Mouse (Mus musculus): ENCODE results near the gene Esr1.

GRCm38 (mm10) chr10:5041254-5041653 lies 429.9 kb downstream of the Esr1 start:
- TF ChIP-seq MAX (IDR thresholded peaks at IDR 0.05): no peak
- TF ChIP-seq CTCF (IDR thresholded peaks at IDR 0.05; ENCODE audit: control insufficient read depth, insufficient read depth, insufficient read length): no peak
- TF ChIP-seq MYOD1 (IDR thresholded peaks at IDR 0.05; ENCODE audit: control insufficient read depth, insufficient read length, low read depth): no peak
- TF ChIP-seq MYOG (IDR thresholded peaks at IDR 0.05; ENCODE audit: control insufficient read depth, extremely low read depth, insufficient read length): no peak
- no peak for TF ChIP-seq CEBPB (IDR thresholded peaks at IDR 0.05; ENCODE audit: low read depth)
- no peak for TF ChIP-seq USF1 (IDR thresholded peaks at IDR 0.05; ENCODE audit: low read depth)
- TF ChIP-seq FOSL1 (IDR thresholded peaks at IDR 0.05; ENCODE audit: insufficient read depth, low read length, poor library complexity, severe bottlenecking): no peak
